Mouse (Mus musculus) E14TG2a.4 (cell line): ENCODE results near the gene Zdhhc3.

Experiments used
- H3K27me3 ChIP-seq: 2 replicates; pipeline ENCODE4 v1.6.1; 2014; ENCODE audit warnings: low read length, control low read depth; ENCODE audit not compliant: insufficient read depth
- H3K36me3 ChIP-seq: 2 replicates; pipeline ENCODE4 v1.6.1; 2014; ENCODE audit warnings: low read length, control low read depth; ENCODE audit not compliant: insufficient read depth
- H3K4me1 ChIP-seq: replicated peaks from 2 replicates; pipeline ENCODE4 v1.6.1; 2014; ENCODE audit warnings: low read depth, low read length, control low read depth
- H3K4me3 ChIP-seq: replicated peaks from 2 replicates; pipeline ENCODE4 v1.5.1; 2014; ENCODE audit warnings: mild to moderate bottlenecking, low read length
- H3K9me3 ChIP-seq: 2 replicates; pipeline ENCODE4 v1.6.1; 2014; ENCODE audit warnings: low read length, control low read depth
- CTCF ChIP-seq: conservative IDR thresholded peaks from 2 replicates; pipeline ENCODE4 v1.5.1; 2014; ENCODE audit warnings: low read length
- NANOG ChIP-seq: IDR thresholded peaks from 2 replicates; pipeline ENCODE4 v1.6.1; 2014; ENCODE audit warnings: borderline replicate concordance, low read length, mixed read lengths
- POU5F1 ChIP-seq: IDR thresholded peaks from 2 replicates; pipeline ENCODE4 v1.6.1; 2014; ENCODE audit warnings: low read length, borderline replicate concordance

The Zdhhc3 gene

GRCm38 (mm10) chr9:123104362-123104761, 8.6 kb downstream of the Zdhhc3 start:
- Histone ChIP-seq H3K27me3 (no peaks in the 10 kb centered on the region), H3K4me1 (peaks cover 12% of the 10 kb centered on the region), H3K4me3 (no peak overlapping the region), H3K36me3 (peaks cover 76% of the 10 kb centered on the region), H3K9me3 (no peaks in the 10 kb centered on the region)
- TF ChIP-seq POU5F1 (no peak), CTCF (no peak), NANOG (no peak)

- Histone ChIP-seq H3K36me3 (peaks cover 77% of the 10 kb centered on the region), H3K4me1 (peaks cover 12% of the 10 kb centered on the region), H3K4me3 (no peak overlapping the region), H3K9me3 (no peaks in the 10 kb centered on the region), H3K27me3 (no peaks in the 10 kb centered on the region)
- TF ChIP-seq POU5F1 (no peak), NANOG (no peak), CTCF (no peak)
Observed at GRCm38 (mm10) chr9:123103425-123103824, 9.6 kb downstream of the Zdhhc3 start.

DNA sequence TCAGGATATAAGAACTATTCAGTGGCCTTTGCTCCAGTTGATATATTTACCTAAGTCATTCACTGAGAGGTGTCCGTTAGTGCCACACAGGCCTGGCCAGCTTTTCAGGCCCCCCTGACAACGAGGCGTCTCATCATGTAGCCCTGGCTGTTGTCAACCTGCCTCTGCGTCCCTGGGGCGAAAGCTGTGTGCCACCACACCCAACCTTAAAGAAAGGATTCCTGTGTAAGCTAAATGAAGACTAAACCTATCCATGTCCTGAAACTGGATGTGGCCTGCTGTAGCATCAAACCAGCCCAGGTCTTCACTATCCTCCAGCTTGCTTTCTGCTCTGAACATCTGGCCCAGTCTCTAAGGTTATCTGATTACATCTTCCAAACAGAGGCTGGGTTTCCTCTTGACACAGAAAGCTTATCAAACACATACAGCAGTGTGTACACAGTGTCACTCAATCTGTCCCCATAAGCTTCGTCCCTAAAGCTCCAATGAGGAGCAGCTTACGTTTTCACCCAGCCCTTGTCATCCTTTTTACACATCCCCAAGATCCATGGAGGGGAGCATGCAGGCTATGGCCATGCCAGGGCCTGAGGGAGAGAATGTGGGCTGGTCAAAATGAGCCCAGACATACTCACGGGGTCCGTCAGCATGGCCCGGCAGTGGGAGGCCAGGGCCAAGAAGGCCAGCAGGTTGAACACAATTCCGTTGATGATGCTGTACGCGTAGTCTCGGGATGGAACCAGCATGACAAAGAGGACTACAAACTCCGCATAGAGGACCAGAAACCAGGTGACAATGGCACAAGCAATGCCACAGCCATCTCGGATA, 13.2 kb downstream of the Zdhhc3 start:
- peaks cover 90% of the 10 kb centered on the region for H3K36me3 ChIP-seq
- TF ChIP-seq POU5F1 (no peak), CTCF (no peak), NANOG (no peak)
- no peak overlapping the region for H3K4me3 ChIP-seq
- peaks cover 6% of the 10 kb centered on the region for H3K9me3 ChIP-seq
- peaks cover 10% of the 10 kb centered on the region for H3K4me1 ChIP-seq
- H3K27me3 ChIP-seq: no peaks in the 10 kb centered on the region

DNA sequence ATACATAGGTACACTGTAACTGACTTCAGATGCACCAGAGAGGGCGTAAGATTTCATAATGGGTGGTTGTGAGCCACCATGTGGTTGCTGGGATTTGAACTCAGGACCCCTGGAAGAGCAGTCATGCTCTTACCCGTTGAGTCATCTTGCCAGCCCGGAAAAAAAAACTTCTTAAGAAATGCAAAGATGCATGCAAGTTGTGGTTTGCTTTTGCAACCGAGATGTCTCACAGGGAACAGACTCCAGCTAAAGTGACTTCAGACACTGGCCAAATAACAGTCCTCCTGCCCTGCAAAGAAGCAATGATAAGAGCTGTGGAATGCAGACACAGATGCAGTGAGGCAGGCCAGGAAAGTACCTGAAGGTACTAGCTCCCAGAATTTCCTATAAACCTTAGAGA, 22.2 kb downstream of the Zdhhc3 start:
- Histone ChIP-seq H3K36me3 (peaks cover 92% of the 10 kb centered on the region), H3K4me3 (no peak overlapping the region), H3K27me3 (no peaks in the 10 kb centered on the region), H3K4me1 (no peaks in the 10 kb centered on the region), H3K9me3 (no peaks in the 10 kb centered on the region)
- TF ChIP-seq CTCF: no peak
- no peak for TF ChIP-seq POU5F1
- no peak for TF ChIP-seq NANOG

- no peaks in the 10 kb centered on the region for H3K9me3 ChIP-seq
- H3K4me1 ChIP-seq: no peaks in the 10 kb centered on the region
- peaks cover 99% of the 10 kb centered on the region for H3K36me3 ChIP-seq
- no peaks in the 10 kb centered on the region for H3K27me3 ChIP-seq
- no peak for TF ChIP-seq NANOG
- TF ChIP-seq POU5F1: no peak
- no peak for TF ChIP-seq CTCF
- H3K4me3 ChIP-seq: no peak overlapping the region
Observed at GRCm38 (mm10) chr9:123087558-123087957, 25.4 kb downstream of the Zdhhc3 start.

DNA sequence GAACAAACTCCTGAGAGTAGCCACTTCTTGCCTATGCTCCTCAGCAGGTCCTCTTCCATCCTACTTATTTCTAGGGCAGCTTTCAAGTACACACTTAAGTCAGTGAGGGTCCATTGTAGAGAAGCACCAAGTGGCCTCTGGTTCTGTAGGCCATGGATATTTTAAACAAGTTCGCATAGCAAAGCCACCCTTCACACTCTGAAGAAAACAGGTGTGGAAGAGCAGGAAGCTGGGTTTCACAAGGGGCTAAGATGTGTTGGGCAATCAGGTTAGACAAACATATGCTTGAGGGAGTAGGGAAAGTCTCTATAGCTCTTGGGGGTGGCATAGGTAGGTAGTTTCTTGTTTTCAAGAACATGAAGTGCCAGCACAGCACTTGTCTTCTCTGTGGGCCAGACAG, 27.6 kb downstream of the Zdhhc3 start:
- Histone ChIP-seq H3K4me3 (no peak overlapping the region), H3K4me1 (0 out of 2 replicates have a peak, but pooled peaks cover 4% of the 10 kb centered on the region), H3K9me3 (no peaks in the 10 kb centered on the region), H3K36me3 (peaks cover 99% of the 10 kb centered on the region), H3K27me3 (no peaks in the 10 kb centered on the region)
- TF ChIP-seq POU5F1: no peak

- Histone ChIP-seq H3K36me3 (peaks cover 98% of the 10 kb centered on the region), H3K27me3 (no peaks in the 10 kb centered on the region), H3K9me3 (no peaks in the 10 kb centered on the region), H3K4me3 (no peak overlapping the region), H3K4me1 (0 out of 2 replicates have a peak, but pooled peaks cover 4% of the 10 kb centered on the region)
- no peak for TF ChIP-seq NANOG
- no peak for TF ChIP-seq POU5F1
- TF ChIP-seq CTCF: no peak
Observed at GRCm38 (mm10) chr9:123080796-123081195, 32.2 kb downstream of the Zdhhc3 start.

DNA sequence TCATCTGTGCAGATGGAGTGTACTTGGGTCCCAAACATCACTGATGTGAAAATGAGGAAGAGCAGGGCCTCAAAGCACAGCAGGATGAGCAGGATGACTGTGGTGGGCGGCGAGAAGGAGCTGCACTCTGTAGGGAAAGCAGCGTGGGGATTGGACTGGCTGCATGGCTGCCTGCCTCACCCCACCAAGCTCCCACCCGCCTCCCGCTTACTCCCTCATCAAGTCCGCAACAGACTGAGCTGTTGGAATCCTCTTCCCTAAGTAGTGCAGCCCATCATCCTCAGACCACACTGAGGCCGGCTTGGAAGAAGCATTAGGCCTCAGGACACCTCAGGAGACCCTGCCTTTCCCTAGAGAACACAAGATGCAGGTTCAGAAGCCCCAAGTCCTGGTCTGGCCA, 32.6 kb downstream of the Zdhhc3 start:
- H3K36me3 ChIP-seq: peaks cover 98% of the 10 kb centered on the region
- H3K4me1 ChIP-seq: 0 out of 2 replicates have a peak, but pooled peaks cover 4% of the 10 kb centered on the region
- no peak overlapping the region for H3K4me3 ChIP-seq
- TF ChIP-seq NANOG (no peak), POU5F1 (no peak), CTCF (no peak)
- H3K27me3 ChIP-seq: no peaks in the 10 kb centered on the region
- no peaks in the 10 kb centered on the region for H3K9me3 ChIP-seq

DNA sequence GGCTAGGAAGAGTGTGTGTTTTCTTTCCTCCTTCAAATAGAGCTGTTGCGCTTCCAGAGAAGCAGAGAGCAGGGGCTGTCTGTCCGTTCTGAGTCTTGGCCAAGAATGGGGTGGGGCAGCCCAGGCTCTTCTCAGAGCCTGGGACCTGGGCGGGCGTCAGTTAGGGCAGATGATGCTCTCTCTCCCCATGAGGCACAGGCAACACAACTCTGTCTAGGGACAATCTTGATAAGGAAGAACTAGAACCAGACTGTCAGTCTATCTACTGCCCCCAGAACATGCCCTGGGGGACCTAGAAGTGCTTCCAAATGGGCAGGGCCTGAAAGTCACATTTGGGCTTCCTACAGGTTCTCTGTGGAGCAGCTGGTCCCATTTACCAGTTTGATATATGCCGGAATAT, 33.9 kb downstream of the Zdhhc3 start:
- Histone ChIP-seq H3K4me3 (no peak overlapping the region), H3K9me3 (no peaks in the 10 kb centered on the region), H3K4me1 (0 out of 2 replicates have a peak, but pooled peaks cover 4% of the 10 kb centered on the region), H3K36me3 (peaks cover 98% of the 10 kb centered on the region), H3K27me3 (no peaks in the 10 kb centered on the region)
- TF ChIP-seq NANOG: no peak
- TF ChIP-seq CTCF: no peak
- TF ChIP-seq POU5F1: no peak
